Mouse (Mus musculus): ENCODE results near the gene Gm17542.
A peak's percentile ranks its signal among the peaks of the same experiment; 100 is the strongest.
"Not testable (repeated sequence)": the region's sequence is repeated elsewhere in the genome, so short reads cannot be mapped to it uniquely, and the experiment has no call there.

Gm17542 gene

GRCm38 (mm10) chr10:58718110-58718509 is at the start of gene Gm17542:
TSS of gene Gm17542 (minus strand) at chr10:58718210.
- not testable (repeated sequence) for DNase-seq (ENCODE audit: low read depth, low spot score)

GRCm38 (mm10) chr10:58739779-58740178 is 21.8 kb upstream of the Gm17542 start:
- DNase-seq (ENCODE audit: low read depth, low spot score): no peak

DNA sequence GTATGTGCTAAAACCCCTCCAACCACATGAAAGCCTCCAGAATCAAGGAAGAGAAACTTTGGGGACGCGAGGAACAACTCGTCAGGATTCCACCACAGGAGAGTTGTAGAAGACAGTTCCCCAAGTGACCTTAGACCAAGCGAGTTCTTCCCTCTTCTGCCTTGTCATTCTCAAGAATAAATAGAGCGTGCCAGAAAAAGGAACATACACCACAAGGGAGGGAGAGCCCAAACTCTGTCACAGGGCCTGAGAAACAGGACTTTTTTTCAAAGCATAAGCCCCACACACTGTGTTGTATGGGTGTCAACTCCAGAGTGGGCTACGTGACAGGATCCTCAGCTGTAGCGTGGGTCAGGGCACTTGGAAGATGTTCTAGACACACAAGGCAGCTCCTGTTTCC is 20.1 kb upstream of the Gm17542 start:
- no peak for DNase-seq (ENCODE audit: low read depth, low spot score)

- DNase-seq (ENCODE audit: low read depth, low spot score): no peak
Measured at GRCm38 (mm10) chr10:58714789-58715148, 3.2 kb downstream of the Gm17542 start.

DNA sequence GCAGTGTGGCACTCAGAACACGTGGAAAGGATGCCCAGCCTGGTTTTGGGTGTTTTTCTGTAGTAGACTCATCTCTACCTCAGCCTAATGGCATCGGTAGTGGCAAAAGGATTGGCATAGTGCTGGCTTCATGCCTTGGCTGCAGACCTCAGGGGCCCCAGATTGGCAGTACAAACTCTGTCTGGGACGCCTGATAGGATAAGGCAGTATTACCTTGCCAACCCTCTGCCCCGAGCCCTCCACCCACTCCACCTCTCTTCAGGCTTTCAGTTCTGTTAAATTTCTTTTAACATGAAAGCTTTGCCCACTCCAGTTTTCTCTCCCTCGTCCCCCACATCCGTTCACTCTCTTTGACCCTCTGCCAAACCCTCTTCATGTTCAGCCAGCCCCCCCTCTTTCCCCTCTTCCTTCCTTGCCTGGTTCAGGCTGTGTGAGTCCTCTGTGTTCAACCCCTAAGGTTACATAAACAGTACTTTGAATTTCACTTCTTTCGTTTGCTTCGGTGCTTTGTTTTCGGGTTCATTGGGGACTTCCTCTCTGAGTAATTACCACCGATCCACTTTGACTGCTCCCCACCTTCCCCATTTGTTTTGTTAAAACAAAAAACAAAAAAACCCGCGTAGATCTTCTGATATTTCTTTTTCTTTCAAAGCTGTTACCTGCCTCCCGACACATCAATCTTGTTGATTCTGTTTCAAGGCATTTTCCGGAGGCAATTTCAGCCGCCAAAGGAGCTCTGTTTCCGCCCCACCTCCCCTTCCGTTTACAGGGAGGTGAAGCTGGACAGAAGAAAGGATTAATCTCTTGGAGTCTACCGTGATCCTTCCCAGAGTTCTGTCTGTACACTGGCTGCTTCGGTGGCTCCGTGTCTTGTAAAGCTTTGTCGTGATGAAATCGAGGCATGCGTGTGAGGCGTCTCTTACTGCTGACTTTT is 3.9 kb downstream of the Gm17542 start:
- DNase-seq (ENCODE audit: low read depth, low spot score): peak; percentile 16

DNA sequence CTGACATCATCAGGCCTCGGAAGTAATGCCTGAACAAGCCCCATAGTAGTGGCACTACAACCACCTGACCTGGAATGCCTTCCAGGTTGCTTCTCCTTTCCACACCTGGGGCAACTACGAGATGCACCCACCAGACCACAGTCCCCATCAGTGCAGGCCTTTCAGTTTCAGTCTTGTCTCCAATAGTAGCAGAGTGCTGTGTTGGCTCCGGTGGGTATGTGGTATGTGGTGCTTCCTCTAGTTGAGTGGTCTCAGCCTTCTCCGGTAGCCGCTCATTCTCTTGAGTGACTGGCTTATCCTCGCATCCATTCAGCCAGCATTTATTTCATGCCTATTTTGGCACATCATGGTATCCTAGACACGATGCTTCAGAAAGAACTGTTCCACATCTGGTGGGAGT is 4.8 kb downstream of the Gm17542 start:
- no peak for DNase-seq (ENCODE audit: low read depth, low spot score)

- no peak for DNase-seq (ENCODE audit: low read depth, low spot score)
Measured at GRCm38 (mm10) chr10:58709021-58709420, 9.0 kb downstream of the Gm17542 start.

DNA sequence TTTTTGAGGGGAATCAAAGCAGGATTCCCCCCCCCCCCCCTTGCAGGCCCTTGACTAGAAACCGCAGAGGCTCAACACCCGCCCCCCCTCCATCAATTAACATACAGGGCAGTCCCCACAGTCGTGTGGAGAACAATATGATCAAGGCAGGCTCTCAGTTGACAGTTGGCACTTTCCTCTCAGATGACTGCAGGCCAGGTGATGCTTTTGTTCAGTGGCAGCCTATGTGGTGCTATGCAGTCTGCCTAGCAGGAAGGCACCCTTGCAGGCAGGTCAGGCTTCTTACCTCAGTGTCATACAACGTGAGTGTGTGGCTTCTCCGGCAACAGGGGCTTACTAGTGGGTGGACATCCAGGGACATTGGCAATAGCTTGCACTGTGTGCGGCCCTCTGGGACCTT is 17.4 kb downstream of the Gm17542 start:
- no peak for DNase-seq (ENCODE audit: low read depth, low spot score)

GRCm38 (mm10) chr10:58700160-58700559 is 17.9 kb downstream of the Gm17542 start:
- no peak for DNase-seq (ENCODE audit: low read depth, low spot score)

- no peak for DNase-seq (ENCODE audit: low read depth, low spot score)
Measured at GRCm38 (mm10) chr10:58698955-58699354, 19.1 kb downstream of the Gm17542 start.

DNA sequence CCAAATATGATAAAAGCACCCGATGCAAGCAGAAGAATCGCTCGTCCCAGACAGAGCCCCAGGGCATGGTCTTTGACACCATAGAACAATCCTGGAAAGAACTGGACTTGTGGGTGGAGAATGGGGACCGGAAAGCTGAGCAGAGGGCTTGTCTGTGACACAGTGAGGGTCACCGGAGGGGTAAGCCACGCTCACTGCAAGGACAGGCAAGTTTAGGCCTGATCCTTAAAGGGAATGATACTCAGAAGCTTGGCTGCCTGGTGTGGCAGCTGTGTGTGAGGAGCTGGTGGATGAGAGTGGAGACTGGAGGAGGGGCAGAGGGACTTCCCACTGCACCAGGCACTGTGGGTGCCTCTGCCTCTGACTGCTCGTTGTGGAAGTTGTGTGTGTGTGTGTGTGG is 27.0 kb downstream of the Gm17542 start:
- peak; percentile 29 for DNase-seq (ENCODE audit: low read depth, low spot score)

DNA sequence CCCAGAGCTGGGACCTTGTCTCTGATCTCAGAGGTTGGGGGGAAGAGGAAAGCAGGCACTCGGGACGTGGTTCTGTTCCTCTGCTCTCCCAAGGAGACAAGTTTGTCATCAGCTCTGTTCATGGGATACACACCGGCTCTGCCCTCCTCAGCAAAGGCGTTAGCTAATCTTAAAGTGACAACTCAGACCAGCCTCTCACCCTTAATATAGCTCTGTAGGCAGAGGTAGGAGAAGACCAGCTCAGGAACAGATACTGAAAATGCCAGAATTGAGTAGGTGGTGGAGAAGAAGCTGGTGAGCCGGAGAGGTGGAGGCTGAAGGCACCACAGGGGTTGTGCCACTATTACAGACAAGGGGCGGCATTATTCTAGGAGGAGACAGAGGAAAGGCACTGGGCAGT is 38.7 kb downstream of the Gm17542 start:
- no peak for DNase-seq (ENCODE audit: low read depth, low spot score)

GRCm38 (mm10) chr10:58675533-58675932 is 42.5 kb downstream of the Gm17542 start, which contains the start of gene Edar:
TSS of gene Edar (minus strand) at chr10:58675654.
- DNase-seq (ENCODE audit: low read depth, low spot score): peak; percentile 91

- DNase-seq (ENCODE audit: low read depth, low spot score): peak; percentile 81
Measured at GRCm38 (mm10) chr10:58673278-58674061, 44.5 kb downstream of the Gm17542 start.

GRCm38 (mm10) chr10:58672557-58673277 is 45.3 kb downstream of the Gm17542 start:
- no peak for DNase-seq (ENCODE audit: low read depth, low spot score)

DNA sequence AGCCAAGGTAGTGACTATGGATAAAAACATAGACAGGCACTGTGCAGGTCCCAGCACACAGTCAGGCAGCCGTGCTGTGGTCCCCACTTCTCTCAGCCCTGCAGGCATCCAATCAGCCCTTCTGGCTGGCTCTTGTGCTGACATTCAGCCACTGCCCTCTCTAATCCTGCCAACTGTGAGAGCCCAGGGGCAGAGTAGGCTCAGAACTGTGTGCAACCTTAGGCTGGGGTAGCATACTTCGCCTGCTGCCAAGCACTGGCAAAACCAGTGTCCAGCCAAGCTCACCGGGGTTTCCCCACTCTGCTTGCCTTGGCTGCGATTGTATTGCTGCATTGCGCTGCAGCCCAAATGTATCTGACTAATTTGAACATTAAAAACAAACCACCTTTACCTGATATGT is 54.1 kb downstream of the Gm17542 start:
- DNase-seq (ENCODE audit: low read depth, low spot score): no peak

All from ZHBTc4 (cell line).